Mouse (Mus musculus) small intestine, adult 2 months (tissue): ENCODE measurements at regions not wholly inside any gene's neighbourhood (a gene's known extent, or its start where the extent isn't known, plus 50 kb on each side); places are given as distances from the start of the nearest gene placed in this dataset.

Experiments
- CTCF ChIP-seq: fragments of 200-500 bp; IDR thresholded peaks from 2 replicates; pipeline ENCODE4 v1.5.1; 2012; ENCODE audit warnings: low read depth, mild to moderate bottlenecking, control low read depth, inconsistent platforms, low read length, moderate library complexity, mixed read lengths; ENCODE audit not compliant: insufficient replicate concordance, insufficient read length; ENCODE audit errors: extremely low read depth
- POLR2A ChIP-seq: fragments of 200-500 bp; IDR thresholded peaks from 2 replicates; pipeline ENCODE4 v1.6.1; 2012; ENCODE audit warnings: low read depth, mild to moderate bottlenecking, control low read depth, inconsistent platforms, low read length, moderate library complexity

GRCm38 (mm10) chr14:99778957-99779356, 480.5 kb downstream of the Klf5 start:
- TF ChIP-seq CTCF (no peak), POLR2A (no peak)
